Mouse (Mus musculus): ENCODE data around the gene Zdhhc8. TPM values are rescaled to one million over a fixed set of nuclear protein-coding genes. Genes with fewer than 3 reads are reported as not detected.
"Not testable (repeated sequence)": the region's sequence is repeated elsewhere in the genome, so short reads cannot be mapped to it uniquely, and the experiment has no call there.

Zdhhc8 gene
- polyA plus RNA-seq, 1 experiment from 2014 or later = 13.5 TPM

DNA sequence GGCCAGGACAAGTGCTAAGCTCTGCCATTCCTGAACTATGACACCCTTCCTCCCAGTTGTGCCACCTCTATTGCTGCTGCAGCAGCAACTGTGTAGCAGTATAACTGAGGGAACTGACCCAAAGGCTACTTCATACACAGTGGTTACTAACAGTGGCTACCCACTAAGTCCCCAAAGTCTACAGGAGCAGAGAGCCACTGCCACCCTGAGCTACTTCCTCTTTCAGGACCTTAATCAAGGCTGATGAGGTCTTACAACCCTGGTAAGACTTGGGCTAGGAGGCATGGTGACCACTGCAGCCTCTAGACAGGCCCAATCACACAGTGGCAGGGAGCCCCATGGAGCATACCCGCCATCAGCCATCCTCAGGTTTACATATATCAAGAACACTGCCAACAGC is 32.9 kb downstream of the Zdhhc8 start:
- H3K4me3 ChIP-seq (replicated peaks; ENCODE audit: low read depth, low read length) = no peak overlapping the region
- H3K4me1 ChIP-seq (replicated peaks; ENCODE audit: insufficient read depth, low read length) = peaks cover 5% of the 10 kb centered on the region; the same call in 1 of the 2 replicates
- H3K9me3 ChIP-seq (replicated peaks; ENCODE audit: low read length) = no peaks in the 10 kb centered on the region
- DNase-seq (ENCODE audit: low spot score) = no peak
- 94% methylated on average over 1 of the region's 1 CpGs for WGBS
- no peak overlapping the region for H3K4me2 ChIP-seq (ENCODE audit: low read length)
- no peak overlapping the region for H3K27ac ChIP-seq
- H3K27me3 ChIP-seq (ENCODE audit: insufficient read depth, low read length) = no peaks in the 10 kb centered on the region
- no peaks in the 10 kb centered on the region for H3K36me3 ChIP-seq (ENCODE audit: insufficient read depth, low read length)
- no peak overlapping the region for H3K9ac ChIP-seq (ENCODE audit: low read depth, low read length)
- no peak for ATAC-seq (replicated peaks; ENCODE audit: low FRiP score, low read depth)
- TF ChIP-seq CTCF (IDR thresholded peaks at IDR 0.05; ENCODE audit: low read depth) = no peak

DNA sequence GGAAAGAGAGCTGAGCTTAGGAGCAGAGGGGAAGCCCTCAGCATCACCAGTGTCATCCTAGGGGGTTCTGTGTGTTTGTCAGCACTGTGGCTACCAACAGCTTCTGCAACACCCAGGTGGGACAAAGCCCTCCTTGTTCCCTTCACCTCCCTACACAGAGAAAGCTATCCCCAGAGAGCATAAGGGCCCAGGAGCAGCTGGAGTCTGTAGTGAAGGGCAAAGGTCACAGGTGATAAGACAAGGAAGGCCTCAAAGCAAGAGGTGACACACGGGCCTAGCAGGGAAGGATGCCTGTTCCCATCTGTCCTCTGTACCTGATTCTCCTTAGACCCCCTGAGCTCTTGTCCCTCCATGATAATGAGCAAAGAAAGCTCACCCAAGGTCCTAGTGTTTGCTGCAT is 33.3 kb downstream of the Zdhhc8 start:
- ATAC-seq (replicated peaks; ENCODE audit: low FRiP score, low read depth) (no peak), DNase-seq (ENCODE audit: low spot score) (no peak)
- Histone ChIP-seq H3K4me3 (replicated peaks; ENCODE audit: low read depth, low read length) (no peak overlapping the region), H3K27ac (no peak overlapping the region), H3K27me3 (ENCODE audit: insufficient read depth, low read length) (no peaks in the 10 kb centered on the region), H3K9ac (ENCODE audit: low read depth, low read length) (no peak overlapping the region), H3K4me2 (ENCODE audit: low read length) (no peak overlapping the region), H3K9me3 (replicated peaks; ENCODE audit: low read length) (no peaks in the 10 kb centered on the region), H3K36me3 (ENCODE audit: insufficient read depth, low read length) (no peaks in the 10 kb centered on the region), H3K4me1 (replicated peaks; ENCODE audit: insufficient read depth, low read length) (peaks cover 5% of the 10 kb centered on the region; the same call in 1 of the 2 replicates)
- TF ChIP-seq CTCF (IDR thresholded peaks at IDR 0.05; ENCODE audit: low read depth) = no peak
- WGBS = 50% methylated on average over 1 of the region's 1 CpGs

GRCm38 (mm10) chr16:18200062-18200461 is 34.9 kb downstream of the Zdhhc8 start:
- no peaks in the 10 kb centered on the region for H3K36me3 ChIP-seq (ENCODE audit: insufficient read depth, low read length)
- TF ChIP-seq CTCF (IDR thresholded peaks at IDR 0.05; ENCODE audit: low read depth) = no peak
- WGBS = 46% methylated on average over 2 of the region's 2 CpGs

GRCm38 (mm10) chr16:18198365-18199098 is 36.4 kb downstream of the Zdhhc8 start:
- no peak overlapping the region for H3K27ac ChIP-seq

More at GRCm38 (mm10) chr16:18200062-18200461, 34.9 kb downstream of the Zdhhc8 start:
- Histone ChIP-seq H3K4me1 (replicated peaks; ENCODE audit: insufficient read depth, low read length) (peaks cover 5% of the 10 kb centered on the region; the same call in 1 of the 2 replicates), H3K27me3 (ENCODE audit: insufficient read depth, low read length) (no peaks in the 10 kb centered on the region), H3K4me3 (replicated peaks; ENCODE audit: low read depth, low read length) (no peak overlapping the region), H3K4me2 (ENCODE audit: low read length) (no peak overlapping the region), H3K9me3 (replicated peaks; ENCODE audit: low read length) (no peaks in the 10 kb centered on the region), H3K9ac (ENCODE audit: low read depth, low read length) (no peak overlapping the region), H3K27ac (no peak overlapping the region)
- DNase-seq (ENCODE audit: low spot score) (no peak), ATAC-seq (replicated peaks; ENCODE audit: low FRiP score, low read depth) (no peak)

DNA sequence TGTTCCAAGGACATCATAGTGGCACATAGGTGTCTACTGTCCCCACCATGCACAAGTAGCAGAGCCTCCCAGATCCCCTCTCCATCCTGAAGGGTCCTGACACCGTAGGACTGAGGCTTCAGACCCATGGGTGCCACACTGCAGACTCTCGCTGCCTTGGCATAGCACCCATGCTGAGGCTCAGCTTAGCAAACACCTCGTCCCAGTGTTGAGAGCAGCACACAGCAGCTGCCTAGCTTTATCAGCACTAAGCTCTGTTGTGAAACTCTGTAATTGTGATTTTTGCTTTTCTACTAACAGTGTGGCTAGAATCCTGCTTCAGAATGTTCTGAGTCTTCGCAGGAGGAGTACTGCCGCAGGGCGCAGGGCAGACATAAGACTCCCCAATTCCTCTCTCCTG is 37.1 kb downstream of the Zdhhc8 start:
- no peaks in the 10 kb centered on the region for H3K27me3 ChIP-seq (ENCODE audit: insufficient read depth, low read length)
- no peaks in the 10 kb centered on the region for H3K9me3 ChIP-seq (replicated peaks; ENCODE audit: low read length)
- ATAC-seq (replicated peaks; ENCODE audit: low FRiP score, low read depth) (no peak), DNase-seq (ENCODE audit: low spot score) (no peak)
- WGBS = 82% methylated on average over 6 of the region's 6 CpGs
- H3K27ac ChIP-seq = no peak overlapping the region
- H3K4me1 ChIP-seq (replicated peaks; ENCODE audit: insufficient read depth, low read length) = peaks cover 7% of the 10 kb centered on the region; the same call in 1 of the 2 replicates
- no peaks in the 10 kb centered on the region for H3K36me3 ChIP-seq (ENCODE audit: insufficient read depth, low read length)
- no peak for TF ChIP-seq CTCF (IDR thresholded peaks at IDR 0.05; ENCODE audit: low read depth)
- H3K4me2 ChIP-seq (ENCODE audit: low read length) = no peak overlapping the region
- no peak overlapping the region for H3K4me3 ChIP-seq (replicated peaks; ENCODE audit: low read depth, low read length)
- no peak overlapping the region for H3K9ac ChIP-seq (ENCODE audit: low read depth, low read length)

More at GRCm38 (mm10) chr16:18198365-18199098, 36.4 kb downstream of the Zdhhc8 start:
- H3K36me3 ChIP-seq (ENCODE audit: insufficient read depth, low read length) = no peaks in the 10 kb centered on the region
- no peak for TF ChIP-seq CTCF (IDR thresholded peaks at IDR 0.05; ENCODE audit: low read depth)
- H3K9ac ChIP-seq (ENCODE audit: low read depth, low read length) = no peak overlapping the region
- WGBS = 53% methylated on average over 10 of the region's 10 CpGs
- H3K27me3 ChIP-seq (ENCODE audit: insufficient read depth, low read length) = no peaks in the 10 kb centered on the region
- no peaks in the 10 kb centered on the region for H3K9me3 ChIP-seq (replicated peaks; ENCODE audit: low read length)
- DNase-seq (ENCODE audit: low spot score) = no peak
- ATAC-seq (replicated peaks; ENCODE audit: low FRiP score, low read depth) = no peak
- H3K4me3 ChIP-seq (replicated peaks; ENCODE audit: low read depth, low read length) = no peak overlapping the region
- H3K4me1 ChIP-seq (replicated peaks; ENCODE audit: insufficient read depth, low read length) = peaks cover 9% of the 10 kb centered on the region; the same call in 1 of the 2 replicates
- no peak overlapping the region for H3K4me2 ChIP-seq (ENCODE audit: low read length)

GRCm38 (mm10) chr16:18195561-18195960 is 39.4 kb downstream of the Zdhhc8 start:
- ATAC-seq (replicated peaks; ENCODE audit: low FRiP score, low read depth); H3K27me3 ChIP-seq (ENCODE audit: insufficient read depth, low read length); H3K4me3 ChIP-seq (replicated peaks; ENCODE audit: low read depth, low read length); H3K9me3 ChIP-seq (replicated peaks; ENCODE audit: low read length); DNase-seq (ENCODE audit: low spot score); H3K9ac ChIP-seq (ENCODE audit: low read depth, low read length); H3K4me1 ChIP-seq (replicated peaks; ENCODE audit: insufficient read depth, low read length); H3K36me3 ChIP-seq (ENCODE audit: insufficient read depth, low read length); H3K27ac ChIP-seq; H3K4me2 ChIP-seq (ENCODE audit: low read length): not testable (repeated sequence)
- 33% methylated on average over 3 of the region's 3 CpGs for WGBS
